Mouse (Mus musculus): ENCODE data around the gene Uts2. TPM values are rescaled to one million over a fixed set of nuclear protein-coding genes. Genes with fewer than 3 reads are reported as not detected.

Uts2 gene
- not detected in 2 replicates for polyA plus RNA-seq (2016; fragmentation: Nextera tagmentation; extraction: Ambion mirVana)

DNA sequence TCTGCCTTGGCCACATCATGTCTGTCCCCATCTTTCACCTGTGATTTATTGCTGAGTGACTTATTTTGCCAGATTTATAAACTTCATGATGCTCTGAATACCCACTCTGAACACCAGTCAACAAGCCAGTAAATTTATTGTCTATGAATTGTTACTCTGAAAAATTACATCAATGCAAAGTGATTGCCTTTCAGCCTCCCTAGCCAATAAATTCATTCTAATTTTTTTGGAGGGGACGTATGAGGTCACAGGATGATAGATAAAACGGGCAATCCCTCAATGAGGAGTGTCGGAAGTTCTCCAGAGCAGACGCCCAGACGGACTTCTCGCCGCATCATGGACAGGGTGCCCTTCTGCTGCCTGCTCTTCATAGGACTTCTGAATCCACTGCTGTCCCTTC is at the start of gene Uts2:
Gene Uts2, plus strand, starts transcription at position 301 of the 400 bp plus-strand sequence.
- WGBS: 87% methylated on average over 7 of the region's 7 CpGs
- Histone ChIP-seq H3K27ac (no peak within 1 kb of the TSS), H3K4me1 (replicated peaks) (peaks cover 5% of the 10 kb centered on the region; the same call in 1 of the 2 replicates), H3K4me3 (replicated peaks) (no peak within 1 kb of the TSS), H3K4me2 (no peak within 1 kb of the TSS), H3K9ac (replicated peaks) (no peak within 1 kb of the TSS), H3K27me3 (no peaks in the 10 kb centered on the region; the same call in 1 of the 2 replicates), H3K36me3 (no peaks in the 10 kb centered on the region), H3K9me3 (no peaks in the 10 kb centered on the region)
- ATAC-seq (ENCODE audit: insufficient number of reproducible peaks, insufficient read depth, low FRiP score, low TSS enrichment, low read depth): no peak

DNA sequence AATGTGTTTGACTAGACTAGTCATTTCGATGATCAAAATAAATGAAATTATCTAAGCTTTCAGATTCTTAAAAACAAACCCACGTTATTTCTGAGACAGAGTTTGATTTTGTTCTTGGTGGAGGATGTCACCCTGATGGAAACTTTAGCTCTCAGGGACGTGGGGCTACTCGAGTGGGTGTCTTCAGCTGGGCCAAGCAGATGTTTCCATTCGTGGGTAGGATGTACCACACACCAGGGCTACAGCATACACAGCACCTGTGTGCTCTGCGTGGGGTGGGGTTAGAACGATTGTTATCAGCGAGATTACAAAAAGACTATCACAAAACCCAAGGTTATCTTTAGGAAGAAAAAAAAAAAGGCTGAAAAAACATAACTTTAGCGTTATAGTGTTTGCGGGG is 45.9 kb upstream of the Uts2 start:
- ATAC-seq (ENCODE audit: insufficient number of reproducible peaks, insufficient read depth, low FRiP score, low TSS enrichment, low read depth): no peak
- no peaks in the 10 kb centered on the region; the same call in 1 of the 2 replicates for H3K27me3 ChIP-seq
- H3K4me1 ChIP-seq (replicated peaks): no peaks in the 10 kb centered on the region
- no peaks in the 10 kb centered on the region for H3K9me3 ChIP-seq
- no peak overlapping the region for H3K9ac ChIP-seq (replicated peaks)
- H3K36me3 ChIP-seq: no peaks in the 10 kb centered on the region
- no peak overlapping the region for H3K4me2 ChIP-seq
- WGBS: 83% methylated on average over 10 of the region's 10 CpGs
- H3K27ac ChIP-seq: no peak overlapping the region
- H3K4me3 ChIP-seq (replicated peaks): no peak overlapping the region

DNA sequence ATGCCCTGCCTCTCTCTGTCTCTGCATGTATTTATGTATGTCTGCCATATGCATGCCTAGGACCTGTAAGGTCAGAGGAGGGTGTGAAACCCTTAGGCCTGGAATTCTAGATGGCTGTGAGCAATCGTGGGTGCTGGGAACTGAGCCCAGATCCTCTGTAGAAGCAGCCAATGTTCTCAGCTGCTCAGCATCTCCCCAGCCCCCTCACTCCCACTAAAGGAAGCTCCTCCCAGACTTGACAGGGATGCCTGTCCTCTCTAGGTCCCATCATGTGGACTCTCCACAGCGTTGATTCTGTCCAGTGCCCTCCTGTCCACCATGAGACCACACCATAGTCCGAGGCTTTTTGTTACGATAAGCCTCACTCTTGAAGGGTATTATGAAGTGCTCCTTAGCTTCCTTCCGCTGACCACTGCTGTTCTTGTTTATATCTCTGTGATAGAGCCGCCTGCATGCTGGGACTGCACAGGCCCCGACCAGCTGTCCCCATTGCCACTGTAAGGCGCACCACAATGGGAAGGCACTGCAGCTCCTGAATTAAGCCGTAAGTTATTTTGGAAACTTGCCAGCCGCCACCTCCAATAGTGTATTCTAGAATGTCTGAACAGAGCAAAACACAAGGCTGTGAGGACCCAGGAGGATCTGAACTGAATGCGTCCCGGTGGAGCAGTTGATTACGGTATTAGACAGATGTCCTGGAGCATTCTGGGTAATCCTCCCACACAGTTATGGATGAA is 40.4 kb upstream of the Uts2 start:
- Histone ChIP-seq H3K4me3 (replicated peaks) (no peak overlapping the region), H3K27ac (no peak overlapping the region), H3K4me1 (replicated peaks) (no peaks in the 10 kb centered on the region), H3K27me3 (no peaks in the 10 kb centered on the region; the same call in 1 of the 2 replicates), H3K9me3 (no peaks in the 10 kb centered on the region), H3K9ac (replicated peaks) (no peak overlapping the region), H3K4me2 (no peak overlapping the region), H3K36me3 (no peaks in the 10 kb centered on the region)
- ATAC-seq (ENCODE audit: insufficient number of reproducible peaks, insufficient read depth, low FRiP score, low TSS enrichment, low read depth): no peak; the same call in 1 of the 2 replicates
- 81% methylated on average over 13 of the region's 13 CpGs for WGBS

GRCm38 (mm10) chr4:150957106-150957458 is 39.8 kb upstream of the Uts2 start:
- no peaks in the 10 kb centered on the region for H3K4me1 ChIP-seq (replicated peaks)
- no peak overlapping the region for H3K4me2 ChIP-seq
- no peaks in the 10 kb centered on the region for H3K9me3 ChIP-seq
- no peak overlapping the region for H3K4me3 ChIP-seq (replicated peaks)
- no peak for ATAC-seq (ENCODE audit: insufficient number of reproducible peaks, insufficient read depth, low FRiP score, low TSS enrichment, low read depth)
- WGBS: 54% methylated on average over 1 of the region's 1 CpGs
- H3K9ac ChIP-seq (replicated peaks): no peak overlapping the region
- no peaks in the 10 kb centered on the region for H3K36me3 ChIP-seq
- peaks cover 3% of the 10 kb centered on the region; the same call in 1 of the 2 replicates for H3K27me3 ChIP-seq
- no peak overlapping the region for H3K27ac ChIP-seq

DNA sequence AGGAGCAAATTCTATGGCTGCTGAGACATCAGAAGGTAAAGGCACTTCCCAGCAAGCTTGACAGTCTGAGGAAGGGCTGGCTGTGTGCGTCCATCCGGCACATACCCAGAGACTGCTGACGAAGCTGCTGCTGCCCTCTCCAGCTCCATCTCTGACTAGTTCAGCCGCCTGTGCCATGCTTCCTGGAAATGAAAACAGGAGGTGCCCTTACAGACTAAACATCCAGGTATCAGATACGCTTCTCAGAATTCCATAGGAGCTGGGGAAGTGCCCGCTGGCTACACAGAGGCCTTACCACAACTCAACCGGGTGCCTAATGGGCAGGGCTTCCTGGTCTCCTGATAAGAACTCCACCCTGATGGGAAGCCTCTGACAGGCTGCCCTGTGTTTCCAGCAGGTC is 38.4 kb upstream of the Uts2 start:
- no peak overlapping the region for H3K27ac ChIP-seq
- no peak for ATAC-seq (ENCODE audit: insufficient number of reproducible peaks, insufficient read depth, low FRiP score, low TSS enrichment, low read depth)
- no peaks in the 10 kb centered on the region for H3K36me3 ChIP-seq
- no peak overlapping the region for H3K9ac ChIP-seq (replicated peaks)
- no peak overlapping the region for H3K4me2 ChIP-seq
- no peaks in the 10 kb centered on the region for H3K9me3 ChIP-seq
- WGBS: 86% methylated on average over 7 of the region's 7 CpGs
- H3K27me3 ChIP-seq: peaks cover 5% of the 10 kb centered on the region; the same call in 1 of the 2 replicates
- H3K4me3 ChIP-seq (replicated peaks): no peak overlapping the region
- no peaks in the 10 kb centered on the region for H3K4me1 ChIP-seq (replicated peaks)

DNA sequence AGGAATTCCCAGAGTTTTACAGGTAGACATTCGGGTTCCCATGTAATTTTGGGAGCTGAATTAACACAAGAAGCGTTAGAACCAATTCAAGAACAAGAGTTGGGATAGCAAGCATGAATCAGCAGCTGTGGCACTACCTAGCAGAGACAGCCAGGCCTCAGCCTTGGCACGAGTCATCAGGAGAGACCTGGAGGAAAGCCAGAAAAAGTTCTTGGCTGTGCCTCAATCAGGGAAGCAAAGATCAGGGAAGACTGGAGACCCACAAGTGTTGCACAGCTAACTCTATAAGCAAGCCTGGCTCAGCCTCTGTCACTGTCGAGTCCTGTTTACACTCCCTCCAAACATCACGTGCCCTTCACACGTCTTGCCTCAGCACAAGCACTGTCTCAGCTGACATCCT is 34.7 kb upstream of the Uts2 start:
- 61% methylated on average over 6 of the region's 6 CpGs for WGBS
- H3K9ac ChIP-seq (replicated peaks): no peak overlapping the region
- H3K27ac ChIP-seq: no peak overlapping the region
- no peaks in the 10 kb centered on the region for H3K9me3 ChIP-seq
- no peak overlapping the region for H3K4me3 ChIP-seq (replicated peaks)
- H3K4me1 ChIP-seq (replicated peaks): no peaks in the 10 kb centered on the region; the same call in 1 of the 2 replicates
- no peak overlapping the region for H3K4me2 ChIP-seq
- H3K27me3 ChIP-seq: peaks cover 5% of the 10 kb centered on the region; the same call in 1 of the 2 replicates
- no peak for ATAC-seq (ENCODE audit: insufficient number of reproducible peaks, insufficient read depth, low FRiP score, low TSS enrichment, low read depth)
- H3K36me3 ChIP-seq: no peaks in the 10 kb centered on the region

DNA sequence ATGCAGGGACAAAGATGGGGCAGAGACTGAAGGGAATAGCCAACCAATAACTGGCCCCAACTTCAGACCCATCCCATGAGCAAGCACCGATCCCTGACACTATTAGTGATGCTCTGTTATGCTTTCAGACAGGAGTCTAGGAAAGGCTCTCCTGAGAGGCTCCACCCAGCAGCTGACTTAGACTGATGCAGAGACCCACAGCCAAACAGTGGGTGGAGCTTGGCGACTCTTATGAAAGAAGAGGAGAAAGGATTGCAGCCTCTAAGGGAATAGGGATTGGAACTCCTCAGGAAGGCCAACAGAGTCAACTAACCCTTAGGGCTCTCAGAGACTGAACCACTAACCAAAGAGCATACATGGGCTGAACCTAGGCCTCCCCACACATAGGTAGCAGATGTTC is 33.2 kb upstream of the Uts2 start:
- H3K36me3 ChIP-seq: no peaks in the 10 kb centered on the region
- H3K4me2 ChIP-seq: no peak overlapping the region
- ATAC-seq (ENCODE audit: insufficient number of reproducible peaks, insufficient read depth, low FRiP score, low TSS enrichment, low read depth): no peak
- WGBS: 69% methylated on average over 2 of the region's 2 CpGs
- H3K9ac ChIP-seq (replicated peaks): no peak overlapping the region
- no peak overlapping the region for H3K27ac ChIP-seq
- H3K4me3 ChIP-seq (replicated peaks): no peak overlapping the region
- no peaks in the 10 kb centered on the region; the same call in 1 of the 2 replicates for H3K4me1 ChIP-seq (replicated peaks)
- no peaks in the 10 kb centered on the region for H3K9me3 ChIP-seq
- peaks cover 5% of the 10 kb centered on the region; the same call in 1 of the 2 replicates for H3K27me3 ChIP-seq

- Histone ChIP-seq H3K4me2 (peak overlapping the region; percentile 46), H3K9me3 (no peaks in the 10 kb centered on the region), H3K27ac (no peak overlapping the region), H3K36me3 (no peaks in the 10 kb centered on the region), H3K4me1 (replicated peaks) (no peaks in the 10 kb centered on the region; the same call in 1 of the 2 replicates), H3K27me3 (peaks cover 5% of the 10 kb centered on the region; the same call in 1 of the 2 replicates), H3K4me3 (replicated peaks) (no peak overlapping the region), H3K9ac (replicated peaks) (no peak overlapping the region)
- ATAC-seq (ENCODE audit: insufficient number of reproducible peaks, insufficient read depth, low FRiP score, low TSS enrichment, low read depth): 0 out of 2 replicates have a peak, but pooled peaks have one; percentile 48
- 14% methylated on average over 25 of the region's 25 CpGs for WGBS
Measured at GRCm38 (mm10) chr4:150964635-150965554, 32.0 kb upstream of the Uts2 start.

DNA sequence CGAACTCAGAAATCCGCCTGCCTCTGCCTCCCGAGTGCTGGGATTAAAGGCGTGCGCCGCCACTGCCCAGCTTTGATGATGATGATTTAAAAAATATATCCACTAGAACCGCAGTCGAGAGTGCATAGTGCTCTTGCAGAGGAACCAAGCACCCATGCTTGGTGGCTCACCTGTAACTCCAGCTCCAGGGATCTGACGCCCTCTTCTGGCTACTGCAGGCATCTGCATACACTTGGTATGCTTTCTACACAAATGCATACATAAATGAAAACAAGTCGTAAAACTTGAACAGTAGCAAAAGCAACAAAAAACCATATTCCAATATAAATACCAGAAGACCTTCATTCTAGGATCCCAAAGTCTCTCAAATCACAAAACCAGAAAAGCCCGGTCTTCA is 31.3 kb upstream of the Uts2 start:
- no peak for ATAC-seq (ENCODE audit: insufficient number of reproducible peaks, insufficient read depth, low FRiP score, low TSS enrichment, low read depth)
- Histone ChIP-seq H3K36me3 (no peaks in the 10 kb centered on the region), H3K27ac (no peak overlapping the region), H3K4me3 (replicated peaks) (no peak overlapping the region), H3K27me3 (peaks cover 5% of the 10 kb centered on the region; the same call in 1 of the 2 replicates), H3K4me1 (replicated peaks) (no peaks in the 10 kb centered on the region; the same call in 1 of the 2 replicates), H3K9me3 (no peaks in the 10 kb centered on the region), H3K9ac (replicated peaks) (no peak overlapping the region), H3K4me2 (no peak overlapping the region)
- WGBS: 71% methylated on average over 11 of the region's 11 CpGs

DNA sequence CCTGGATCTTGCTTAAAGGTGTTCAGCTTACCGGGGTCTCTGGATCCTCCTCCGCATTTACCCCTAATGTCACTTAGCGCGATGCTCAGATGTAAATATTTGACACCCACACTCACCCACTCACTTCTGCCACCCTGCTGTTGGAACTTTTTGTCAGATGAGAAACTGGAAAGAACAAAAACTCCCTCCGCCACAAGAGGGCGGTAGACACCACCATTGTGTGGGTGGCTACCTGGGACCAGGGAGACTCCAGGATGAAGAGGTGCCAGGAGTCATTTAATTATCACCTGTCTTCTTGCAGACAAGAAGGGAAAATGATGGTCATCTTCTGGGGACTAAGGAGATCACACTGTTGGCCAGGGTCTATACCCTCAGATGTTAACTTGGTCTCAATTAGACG is 30.3 kb upstream of the Uts2 start:
- H3K9ac ChIP-seq (replicated peaks): no peak overlapping the region
- no peaks in the 10 kb centered on the region; the same call in 1 of the 2 replicates for H3K4me1 ChIP-seq (replicated peaks)
- no peak overlapping the region for H3K4me2 ChIP-seq
- no peaks in the 10 kb centered on the region for H3K36me3 ChIP-seq
- H3K27ac ChIP-seq: no peak overlapping the region
- 15% methylated on average over 7 of the region's 7 CpGs for WGBS
- no peaks in the 10 kb centered on the region for H3K9me3 ChIP-seq
- no peak for ATAC-seq (ENCODE audit: insufficient number of reproducible peaks, insufficient read depth, low FRiP score, low TSS enrichment, low read depth)
- H3K27me3 ChIP-seq: peaks cover 5% of the 10 kb centered on the region; the same call in 1 of the 2 replicates
- no peak overlapping the region for H3K4me3 ChIP-seq (replicated peaks)

GRCm38 (mm10) chr4:150968956-150969355 is 27.9 kb upstream of the Uts2 start:
- Histone ChIP-seq H3K27me3 (no peaks in the 10 kb centered on the region), H3K4me3 (replicated peaks) (no peak overlapping the region), H3K27ac (no peak overlapping the region), H3K9me3 (no peaks in the 10 kb centered on the region), H3K36me3 (no peaks in the 10 kb centered on the region), H3K9ac (replicated peaks) (no peak overlapping the region), H3K4me2 (no peak overlapping the region), H3K4me1 (replicated peaks) (no peaks in the 10 kb centered on the region; the same call in 1 of the 2 replicates)
- 85% methylated on average over 8 of the region's 8 CpGs for WGBS
- ATAC-seq (ENCODE audit: insufficient number of reproducible peaks, insufficient read depth, low FRiP score, low TSS enrichment, low read depth): no peak
